Mouse (Mus musculus): ENCODE data around the gene Plekha1.

DNA sequence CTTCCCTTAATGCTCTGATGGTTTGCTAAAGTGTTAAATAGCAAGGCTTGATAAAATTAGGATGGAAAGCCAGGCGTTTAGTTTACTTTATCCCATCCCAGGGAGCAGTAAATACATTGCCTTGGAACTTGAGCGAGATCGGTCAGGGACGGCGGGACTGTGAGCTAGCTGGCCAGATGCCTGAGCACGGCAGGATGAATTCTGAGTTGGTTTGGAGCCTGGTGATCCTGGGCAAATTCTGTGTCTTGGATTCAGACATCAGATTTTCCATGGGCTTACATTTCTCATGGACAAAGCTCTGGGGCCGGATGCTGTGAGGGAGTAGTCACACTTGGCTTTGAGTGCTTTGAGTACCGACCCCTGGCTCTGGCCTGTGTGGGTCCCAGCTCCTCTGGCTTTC lies 75.2 kb downstream of the Plekha1 start:
- TF ChIP-seq POLR2A (IDR thresholded peaks at IDR 0.05; ENCODE audit: control insufficient read depth, low read depth, low read length) (no peak), CTCF (IDR thresholded peaks at IDR 0.05; ENCODE audit: control insufficient read depth, insufficient read depth, insufficient replicate concordance, low read depth, low read length) (no peak)
